Mouse (Mus musculus) CH12.LX (cell line): ENCODE data around the gene Adap1. TPM values are rescaled to one million over a fixed set of nuclear protein-coding genes. Genes with fewer than 3 reads are reported as not detected.

ENCODE experiments used
- DNase-seq: peaks from one replicate; pipeline ENCODE4 v3.0.0-alpha.2; 2013; ENCODE audit errors: extremely low read depth
- H3K27ac ChIP-seq: 2 replicates; pipeline ENCODE4 v1.5.1; 2012; ENCODE audit warnings: low read depth, mild to moderate bottlenecking, control low read depth, moderate library complexity; ENCODE audit not compliant: insufficient read depth
- H3K27me3 ChIP-seq: replicated peaks from 2 replicates; pipeline ENCODE3; 2012; ENCODE audit warnings: inconsistent platforms
- H3K36me3 ChIP-seq, 2 experiments: replicated peaks in 1 of 2; 2 replicates each; pipeline versions ENCODE3 to v1.6.1; 2012; ENCODE audit warnings: inconsistent platforms in 1 of 2, low read length in 1 of 2, mild to moderate bottlenecking in 1 of 2, mixed read lengths in 1 of 2, moderate library complexity in 1 of 2; ENCODE audit not compliant: control insufficient read depth in 1 of 2, insufficient read depth in 1 of 2
- H3K4me1 ChIP-seq, 2 experiments: 2 replicates each; pipeline ENCODE4 v1.6.1; 2012; ENCODE audit warnings: inconsistent platforms in 1 of 2, moderate library complexity in 1 of 2; ENCODE audit not compliant: insufficient read depth in 2 of 2, control insufficient read depth in 1 of 2
- H3K4me2 ChIP-seq: 2 replicates; pipeline ENCODE4 v1.6.1; 2012; ENCODE audit warnings: low read depth, mild to moderate bottlenecking, control low read depth; ENCODE audit not compliant: poor library complexity, insufficient read depth, severe bottlenecking
- H3K4me3 ChIP-seq, 3 experiments: fragments of 150-350 bp in 1 of 3; sonication (generic) in 1 of 3; replicated peaks in 1 of 3; 2 replicates each; pipeline versions ENCODE3 to v1.5.1; 2011 to 2012; ENCODE audit warnings: low read depth in 2 of 3, low read length in 2 of 3, mild to moderate bottlenecking in 2 of 3, moderate library complexity in 2 of 3, control low read depth in 1 of 3, improper control_type of control experiment in 1 of 3, inconsistent platforms in 1 of 3, mixed read lengths in 1 of 3; ENCODE audit not compliant: poor library complexity in 1 of 3
- H3K79me2 ChIP-seq: replicated peaks from 2 replicates; pipeline ENCODE4 v1.6.1; 2012; ENCODE audit warnings: mild to moderate bottlenecking, moderate library complexity; ENCODE audit not compliant: control insufficient read depth, poor library complexity, insufficient read depth, severe bottlenecking; ENCODE audit errors: extremely low read depth
- H3K9ac ChIP-seq: 2 replicates; pipeline ENCODE4 v1.6.1; 2012; ENCODE audit warnings: low read depth, mild to moderate bottlenecking, control low read depth, moderate library complexity; ENCODE audit not compliant: insufficient read depth
- H3K9me3 ChIP-seq: replicated peaks from 2 replicates; pipeline ENCODE3; 2012; ENCODE audit warnings: low read length, inconsistent platforms, mixed read lengths
- E2F4 ChIP-seq: IDR thresholded peaks from 2 replicates; pipeline ENCODE4 v1.6.1; 2011; ENCODE audit warnings: low read depth, low read length, improper control_type of control experiment; ENCODE audit not compliant: insufficient replicate concordance
- ELF1 ChIP-seq: IDR thresholded peaks from 2 replicates; pipeline ENCODE4 v1.6.1; 2014; ENCODE audit warnings: low read depth, mild to moderate bottlenecking, inconsistent platforms, low read length, improper control_type of control experiment
- GABPA ChIP-seq: IDR thresholded peaks from 2 replicates; pipeline ENCODE4 v1.6.1; 2012; ENCODE audit warnings: low read depth, low read length, improper control_type of control experiment, inconsistent platforms; ENCODE audit not compliant: insufficient replicate concordance
- HCFC1 ChIP-seq: IDR thresholded peaks from 2 replicates; pipeline ENCODE4 v1.6.1; 2012; ENCODE audit warnings: low read depth, mild to moderate bottlenecking, inconsistent platforms, low read length, improper control_type of control experiment
- IRF4 ChIP-seq: IDR thresholded peaks from 2 replicates; pipeline ENCODE4 v1.6.1; 2014; ENCODE audit warnings: low read depth, mild to moderate bottlenecking, inconsistent platforms, low read length, improper control_type of control experiment
- JUND ChIP-seq: conservative IDR thresholded peaks from 2 replicates; pipeline ENCODE4 v1.6.1; 2011; ENCODE audit warnings: low read depth, low read length, improper control_type of control experiment
- MAX ChIP-seq: IDR thresholded peaks from 2 replicates; pipeline ENCODE4 v1.6.1; 2011; ENCODE audit warnings: low read length, improper control_type of control experiment
- MAZ ChIP-seq: IDR thresholded peaks from 2 replicates; pipeline ENCODE4 v1.6.1; 2012; ENCODE audit warnings: low read depth, mild to moderate bottlenecking, inconsistent platforms, low read length, improper control_type of control experiment, moderate library complexity
- MXI1 ChIP-seq: IDR thresholded peaks from 2 replicates; pipeline ENCODE4 v1.6.1; 2011; ENCODE audit warnings: mild to moderate bottlenecking, low read depth, low read length, improper control_type of control experiment
- MYC ChIP-seq: IDR thresholded peaks from 2 replicates; pipeline ENCODE4 v1.6.1; 2011; ENCODE audit warnings: low read depth, mild to moderate bottlenecking, improper control_type of control experiment, low read length
- PAX5 ChIP-seq: IDR thresholded peaks from 2 replicates; pipeline ENCODE4 v1.6.1; 2012; ENCODE audit warnings: low read length, inconsistent platforms, mixed read lengths
- RAD21 ChIP-seq: IDR thresholded peaks from 2 replicates; pipeline ENCODE4 v1.6.1; 2011; ENCODE audit warnings: low read depth, mild to moderate bottlenecking, low read length, improper control_type of control experiment, moderate library complexity
- RCOR1 ChIP-seq: conservative IDR thresholded peaks from 2 replicates; pipeline ENCODE4 v1.6.1; 2012; ENCODE audit warnings: low read depth, mild to moderate bottlenecking, inconsistent platforms, low read length, improper control_type of control experiment
- TBP ChIP-seq: conservative IDR thresholded peaks from 2 replicates; pipeline ENCODE4 v1.6.1; 2011; ENCODE audit warnings: low read depth, low read length, improper control_type of control experiment
- UBTF ChIP-seq: IDR thresholded peaks from 2 replicates; pipeline ENCODE4 v1.6.1; 2012; ENCODE audit warnings: low read depth, mild to moderate bottlenecking, inconsistent platforms, low read length, improper control_type of control experiment, moderate library complexity
- ZKSCAN1 ChIP-seq: IDR thresholded peaks from 2 replicates; pipeline ENCODE4 v1.6.1; 2012; ENCODE audit warnings: low read depth, inconsistent platforms, low read length, improper control_type of control experiment, borderline replicate concordance
- dilution Hi-C: fragments of 300-500 bp; cut with MboI; formaldehyde crosslinking; loops from 2 replicates; pipeline ENCODE4 v1.14.3; 2020; ENCODE audit warnings: low sequenced_read_pairs; ENCODE audit not compliant: extremely low pct_unique_long_range_greater_than_20kb, extremely low pct_ligation_motif_present
- in situ Hi-C: fragments of 300-500 bp; cut with MboI; formaldehyde crosslinking; loops from 3 replicates; pipeline ENCODE4 v1.14.3; 2019; ENCODE audit warnings: low sequenced_read_pairs, low pct_ligation_motif_present, low pct_unique_long_range_greater_than_20kb, mixed read lengths
- polyA plus RNA-seq: library from polyadenylated mRNA; unstranded; fragments of >175 nt; gene quantifications from 2 replicates; pipeline ENCODE4 v1.2.1, GENCODE M21; 2012; ENCODE audit warnings: low read depth; ENCODE audit not compliant: insufficient read length
- total RNA-seq, 2 experiments: library from RNA; depleted of rRNA; stranded (reverse); fragments of 300-350 nt in 1 of 2; fragments of >200 nt in 1 of 2; gene quantifications; 2 replicates each; pipeline ENCODE4 v1.2.3; 2012 to 2014

Gene Adap1
- total and polyA plus RNA-seq, 3 experiments = 53.9 to 73.2 (median 70.7) TPM

DNA sequence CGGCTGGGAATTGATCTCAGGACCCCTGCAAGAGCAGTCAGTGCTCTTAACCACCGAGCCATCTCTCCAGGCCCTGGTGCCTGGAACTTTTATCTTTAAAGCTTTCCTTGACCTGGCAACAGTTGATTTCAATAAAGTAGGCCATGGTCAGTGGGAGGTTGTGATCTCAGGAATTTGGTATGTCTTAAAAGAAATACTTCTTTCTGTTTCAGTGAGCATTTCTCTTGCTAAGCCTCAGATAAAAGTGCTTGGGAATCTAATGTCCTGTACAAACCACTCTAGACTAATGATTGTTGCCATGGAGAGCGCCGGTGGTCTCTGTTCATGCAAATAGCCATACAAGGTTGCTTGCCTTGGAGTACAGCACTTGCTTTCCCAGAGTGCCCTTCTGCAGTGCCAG, 67.6 kb downstream of the Adap1 start:
- Histone ChIP-seq H3K4me2 (no peak overlapping the region), H3K36me3 (peaks cover 32 to 77% of the 10 kb centered on the region in 2 experiments), H3K9ac (no peak overlapping the region), H3K27ac (no peak overlapping the region), H3K27me3 (no peaks in the 10 kb centered on the region), H3K4me1 (peaks cover 9 to 37% of the 10 kb centered on the region in 2 experiments), H3K4me3 (no peak overlapping the region), H3K79me2 (peaks cover 62% of the 10 kb centered on the region), H3K9me3 (no peaks in the 10 kb centered on the region)
- in situ Hi-C loops = no loop called here
- no peak for DNase-seq
- dilution Hi-C loops = no loop called here
- TF ChIP-seq GABPA = no peak

DNA sequence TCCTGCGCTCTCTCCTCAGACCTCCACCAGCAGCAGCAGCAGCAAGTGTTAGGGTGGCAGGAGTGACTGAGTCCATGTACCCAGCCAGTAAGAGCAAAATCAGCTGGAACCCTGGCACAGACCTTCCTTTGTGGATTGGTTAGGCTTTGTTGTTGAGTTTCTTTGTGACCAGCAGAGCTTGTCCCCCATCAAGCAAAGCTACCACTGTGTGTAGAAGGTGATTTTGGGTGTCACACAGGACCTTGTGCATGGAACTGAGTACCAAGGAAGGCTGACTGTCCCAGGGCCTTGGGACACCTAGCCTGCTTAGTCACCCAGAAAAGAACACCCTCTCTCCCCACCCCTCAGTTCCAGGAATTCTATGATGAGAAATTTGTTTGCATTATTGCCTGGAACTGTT, 68.2 kb downstream of the Adap1 start:
- no peak overlapping the region for H3K27ac ChIP-seq
- no peak overlapping the region for H3K9ac ChIP-seq
- dilution Hi-C loops = no loop called here
- no peak overlapping the region for H3K4me2 ChIP-seq
- no peaks in the 10 kb centered on the region for H3K27me3 ChIP-seq
- peaks cover 27 to 72% of the 10 kb centered on the region in 2 experiments for H3K36me3 ChIP-seq
- no peak for DNase-seq
- no peak overlapping the region for H3K4me3 ChIP-seq
- no peaks in the 10 kb centered on the region for H3K9me3 ChIP-seq
- no peak for TF ChIP-seq MXI1
- TF ChIP-seq RCOR1 = no peak
- no peak for TF ChIP-seq UBTF
- no peak for TF ChIP-seq E2F4
- TF ChIP-seq PAX5 = no peak
- TF ChIP-seq MAX = no peak
- TF ChIP-seq RAD21 = no peak
- no peak for TF ChIP-seq MAZ
- no peak for TF ChIP-seq TBP
- TF ChIP-seq HCFC1 = no peak
- no peak for TF ChIP-seq GABPA
- TF ChIP-seq MYC = no peak
- no peak for TF ChIP-seq IRF4
- no peak for TF ChIP-seq ELF1
- TF ChIP-seq JUND = no peak
- no peak for TF ChIP-seq ZKSCAN1
- TF ChIP-seq, all 38 proteins: peak for 0
- Histone ChIP-seq H3K4me1 (peaks cover 9 to 37% of the 10 kb centered on the region in 2 experiments), H3K79me2 (peaks cover 64% of the 10 kb centered on the region)
- in situ Hi-C loops = no loop called here
